Mouse (Mus musculus): ENCODE data around the gene Dmgdh.

The Dmgdh gene

GRCm38 (mm10) chr13:93674131-93674561, at the start of gene Dmgdh, which contains the start of gene Bhmt2:
TSS of gene Dmgdh (plus strand) at chr13:93674433.
TSS of gene Bhmt2 (minus strand) at chr13:93674302.
- DNase-seq (ENCODE audit: low read depth, low spot score) = no peak

GRCm38 (mm10) chr13:93628861-93629260, 45.4 kb upstream of the Dmgdh start:
- no peak for DNase-seq (ENCODE audit: low read depth, low spot score)

GRCm38 (mm10) chr13:93630941-93631705, 43.1 kb upstream of the Dmgdh start:
- DNase-seq (ENCODE audit: low read depth, low spot score) = no peak

GRCm38 (mm10) chr13:93632927-93633326, 41.3 kb upstream of the Dmgdh start:
- no peak for DNase-seq (ENCODE audit: low read depth, low spot score)

GRCm38 (mm10) chr13:93636561-93636960, 37.7 kb upstream of the Dmgdh start:
- DNase-seq (ENCODE audit: low read depth, low spot score) = no peak

GRCm38 (mm10) chr13:93637282-93638245, 36.7 kb upstream of the Dmgdh start, which contains the start of gene Bhmt:
TSS of gene Bhmt (minus strand) at chr13:93637961.
- no peak for DNase-seq (ENCODE audit: low read depth, low spot score)

GRCm38 (mm10) chr13:93639636-93640035, 34.6 kb upstream of the Dmgdh start:
- no peak for DNase-seq (ENCODE audit: low read depth, low spot score)

GRCm38 (mm10) chr13:93648387-93649130, 25.7 kb upstream of the Dmgdh start:
- DNase-seq (ENCODE audit: low read depth, low spot score) = no peak

GRCm38 (mm10) chr13:93653382-93653781, 20.9 kb upstream of the Dmgdh start:
- DNase-seq (ENCODE audit: low read depth, low spot score) = no peak

- DNase-seq (ENCODE audit: low read depth, low spot score) = no peak
These were observed 16.3 kb upstream of the Dmgdh start for GRCm38 (mm10) chr13:93657941-93658340.

- no peak for DNase-seq (ENCODE audit: low read depth, low spot score)
These were observed 6.6 kb upstream of the Dmgdh start for GRCm38 (mm10) chr13:93667586-93667985.

- no peak for DNase-seq (ENCODE audit: low read depth, low spot score)
These were observed 1.9 kb upstream of the Dmgdh start for GRCm38 (mm10) chr13:93672371-93672770.

- DNase-seq (ENCODE audit: low read depth, low spot score) = no peak
These were observed 937 bp upstream of the Dmgdh start for GRCm38 (mm10) chr13:93673296-93673695.

- DNase-seq (ENCODE audit: low read depth, low spot score) = no peak
These were observed 2.6 kb downstream of the Dmgdh start for GRCm38 (mm10) chr13:93676864-93677263.

GRCm38 (mm10) chr13:93683336-93683735, 9.1 kb downstream of the Dmgdh start:
- DNase-seq (ENCODE audit: low read depth, low spot score) = no peak

GRCm38 (mm10) chr13:93685226-93685625, 11.0 kb downstream of the Dmgdh start:
- no peak for DNase-seq (ENCODE audit: low read depth, low spot score)

GRCm38 (mm10) chr13:93687321-93687720, 13.1 kb downstream of the Dmgdh start:
- DNase-seq (ENCODE audit: low read depth, low spot score) = no peak

- no peak for DNase-seq (ENCODE audit: low read depth, low spot score)
These were observed 15.3 kb downstream of the Dmgdh start for GRCm38 (mm10) chr13:93689566-93689965.

GRCm38 (mm10) chr13:93690821-93691220, 16.6 kb downstream of the Dmgdh start:
- DNase-seq (ENCODE audit: low read depth, low spot score) = no peak

GRCm38 (mm10) chr13:93698866-93699265, 24.6 kb downstream of the Dmgdh start:
- no peak for DNase-seq (ENCODE audit: low read depth, low spot score)

GRCm38 (mm10) chr13:93705697-93706096, 31.5 kb downstream of the Dmgdh start:
- no peak for DNase-seq (ENCODE audit: low read depth, low spot score)

GRCm38 (mm10) chr13:93707271-93707670, 33.0 kb downstream of the Dmgdh start:
- DNase-seq (ENCODE audit: low read depth, low spot score) = no peak

Measured in skeletal muscle tissue, adult 2 months (tissue).